Mouse (Mus musculus) stomach, postnatal 0 days (tissue): ENCODE measurements around the gene Ankrd40.

Experiments used
- CTCF ChIP-seq: IDR thresholded peaks from 2 replicates; pipeline ENCODE4 v1.5.1; 2016; ENCODE audit warnings: antibody characterized with exemption, low read depth, mild to moderate bottlenecking, moderate library complexity
- EP300 ChIP-seq: optimal IDR thresholded peaks from 2 replicates; pipeline ENCODE3; 2016; ENCODE audit warnings: antibody characterized with exemption

DNA sequence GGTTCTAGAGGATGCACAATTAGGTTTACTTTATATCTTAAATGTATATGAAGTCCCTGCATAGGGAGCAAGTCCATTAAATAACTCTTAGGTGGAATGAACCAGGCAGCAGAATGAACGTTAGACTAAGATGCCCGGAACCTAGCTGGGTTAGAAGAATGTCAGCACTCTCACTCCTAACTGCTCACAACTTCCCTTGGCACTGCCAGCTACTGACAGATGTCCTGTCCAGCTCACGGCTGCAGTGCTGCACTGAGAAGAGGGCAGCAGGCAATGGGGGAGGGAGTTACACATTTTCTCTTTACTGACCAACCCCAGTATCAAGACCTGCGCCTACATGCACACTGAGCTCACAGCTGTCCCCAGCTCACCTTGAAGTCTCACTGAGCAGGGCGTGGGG is 40.7 kb upstream of the Ankrd40 start:
- TF ChIP-seq CTCF (no peak), EP300 (no peak)
